Mouse (Mus musculus) retina, postnatal 7 days (tissue): Measurements from ENCODE around the gene Boc.

ENCODE experiments used
- DNase-seq: peaks from one replicate; pipeline ENCODE4 v3.0.0-alpha.2; 2012; ENCODE audit warnings: low read depth, low spot score

The Boc gene

GRCm38 (mm10) chr16:44558471-44559329, at the start of gene Boc:
Gene Boc, minus strand, starts transcription at chr16:44558897.
- DNase-seq, result no peak

GRCm38 (mm10) chr16:44606643-44607042, 47.9 kb upstream of the Boc start:
- DNase-seq, result no peak

GRCm38 (mm10) chr16:44604021-44604616, 45.4 kb upstream of the Boc start:
- no peak for DNase-seq

- no peak for DNase-seq
Measured at GRCm38 (mm10) chr16:44601999-44602794, 43.5 kb upstream of the Boc start.

DNA sequence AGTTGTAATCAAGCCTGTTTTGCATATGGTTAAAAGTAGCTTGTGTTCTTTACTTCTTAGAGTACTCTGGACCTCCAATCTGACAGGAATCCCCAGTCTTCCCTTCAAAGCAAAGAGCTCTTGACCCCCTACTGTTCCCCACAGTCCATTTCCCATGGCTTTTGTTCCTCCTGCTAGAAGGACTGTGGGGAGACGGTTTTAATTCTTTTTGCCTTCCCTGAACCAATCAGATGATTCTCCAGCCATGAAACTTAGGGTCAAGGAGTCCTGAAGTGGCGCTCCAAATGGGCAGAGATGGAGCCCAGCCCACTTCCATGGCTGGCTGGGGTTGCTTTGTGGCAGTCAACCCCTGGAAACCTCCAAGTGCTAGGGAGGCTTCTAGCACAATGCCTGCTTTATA, 42.5 kb upstream of the Boc start:
- no peak for DNase-seq

GRCm38 (mm10) chr16:44597106-44597806, 38.6 kb upstream of the Boc start:
- DNase-seq, result no peak

GRCm38 (mm10) chr16:44589506-44589905, 30.8 kb upstream of the Boc start:
- DNase-seq, result no peak

DNA sequence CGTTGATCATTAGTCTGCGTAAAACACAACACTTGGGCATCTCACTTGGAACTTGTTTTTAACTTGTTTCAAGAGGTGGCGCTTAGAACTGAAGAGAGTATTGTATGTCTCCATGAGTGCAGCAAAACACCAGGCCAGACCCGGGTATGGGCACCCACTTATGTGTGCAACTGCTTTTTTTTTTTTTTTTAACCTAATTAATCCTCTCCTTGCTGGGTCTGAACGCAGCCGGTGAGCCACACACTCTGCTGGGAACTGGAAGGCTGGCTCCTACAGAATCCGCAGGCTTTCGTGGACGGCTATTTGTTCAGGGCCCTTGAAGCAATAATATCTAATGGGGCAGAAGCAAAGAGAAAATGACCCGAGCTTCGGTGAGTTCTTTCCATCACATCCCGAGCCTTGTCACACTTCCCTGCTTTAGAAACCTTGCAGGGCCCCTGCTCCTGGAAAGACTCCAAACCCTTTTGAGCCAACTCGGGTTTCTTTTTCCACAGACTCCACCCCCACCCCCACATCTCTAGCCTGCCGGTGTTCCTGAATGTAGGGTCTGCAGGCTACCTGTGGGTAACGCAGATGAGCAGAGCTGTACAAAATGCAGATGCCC, 20.8 kb upstream of the Boc start:
- DNase-seq, result no peak

- DNase-seq, result no peak
Measured at GRCm38 (mm10) chr16:44578551-44578950, 19.9 kb upstream of the Boc start.

GRCm38 (mm10) chr16:44568056-44568455, 9.4 kb upstream of the Boc start:
- no peak for DNase-seq

GRCm38 (mm10) chr16:44565328-44566210, 6.9 kb upstream of the Boc start:
- no peak for DNase-seq

- no peak for DNase-seq
Measured at GRCm38 (mm10) chr16:44564359-44564758, 5.7 kb upstream of the Boc start.

DNA sequence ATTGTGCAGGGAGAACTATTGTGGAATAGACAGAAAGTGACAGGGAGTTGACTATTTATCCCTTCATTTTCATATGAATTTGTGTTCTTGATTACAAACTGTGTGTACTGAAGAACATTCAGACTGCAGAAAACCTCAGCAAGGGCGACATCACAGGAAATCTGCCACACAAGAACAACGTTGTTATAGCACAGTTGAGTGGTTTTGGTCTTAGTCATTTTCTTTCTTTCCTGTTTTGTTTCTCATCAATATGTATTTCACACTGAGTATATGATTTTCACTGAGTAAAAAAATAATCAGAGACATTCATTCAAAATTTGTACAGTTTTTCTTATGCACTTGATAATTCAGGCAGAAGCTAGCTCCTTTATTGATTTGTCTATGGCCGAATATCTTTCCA, 3.4 kb upstream of the Boc start:
- no peak for DNase-seq

DNA sequence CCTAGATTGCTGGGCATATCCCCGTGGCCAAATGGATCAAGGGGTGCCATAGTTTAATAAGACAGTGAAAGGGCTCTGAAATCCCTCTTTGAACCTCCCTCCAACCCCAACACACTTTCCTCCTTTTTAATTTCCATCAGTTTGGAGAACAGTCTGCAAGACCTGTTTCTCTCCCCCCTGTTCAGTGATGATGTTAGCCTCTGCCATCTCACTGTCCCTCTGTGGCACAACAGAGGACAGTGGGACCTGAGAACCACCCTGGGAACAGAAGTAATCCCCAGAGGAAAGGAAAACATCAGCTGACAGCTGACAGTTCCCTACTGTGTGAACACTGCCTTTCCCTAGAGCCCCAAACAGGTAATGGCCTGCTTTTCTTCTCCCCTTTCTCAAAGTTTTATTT, 1.5 kb upstream of the Boc start:
- DNase-seq, result no peak

DNA sequence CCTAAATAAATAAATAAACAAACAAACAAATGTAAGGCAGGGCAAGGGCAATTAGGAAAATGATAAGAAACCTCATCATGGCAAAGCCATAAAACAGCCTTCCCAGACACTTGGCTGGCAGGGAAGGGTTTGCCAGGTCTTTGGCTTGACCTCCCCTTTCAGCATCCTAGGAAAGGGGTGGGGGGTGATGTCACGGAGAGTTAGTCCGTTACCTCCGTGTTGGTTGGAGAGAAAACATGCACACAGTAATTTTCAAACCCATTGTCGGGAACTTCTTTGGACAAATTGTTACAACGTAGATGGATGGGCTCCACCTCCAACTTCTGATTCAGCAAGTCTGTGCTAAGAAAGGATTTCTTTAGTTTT, 616 bp upstream of the Boc start:
- no peak for DNase-seq

DNA sequence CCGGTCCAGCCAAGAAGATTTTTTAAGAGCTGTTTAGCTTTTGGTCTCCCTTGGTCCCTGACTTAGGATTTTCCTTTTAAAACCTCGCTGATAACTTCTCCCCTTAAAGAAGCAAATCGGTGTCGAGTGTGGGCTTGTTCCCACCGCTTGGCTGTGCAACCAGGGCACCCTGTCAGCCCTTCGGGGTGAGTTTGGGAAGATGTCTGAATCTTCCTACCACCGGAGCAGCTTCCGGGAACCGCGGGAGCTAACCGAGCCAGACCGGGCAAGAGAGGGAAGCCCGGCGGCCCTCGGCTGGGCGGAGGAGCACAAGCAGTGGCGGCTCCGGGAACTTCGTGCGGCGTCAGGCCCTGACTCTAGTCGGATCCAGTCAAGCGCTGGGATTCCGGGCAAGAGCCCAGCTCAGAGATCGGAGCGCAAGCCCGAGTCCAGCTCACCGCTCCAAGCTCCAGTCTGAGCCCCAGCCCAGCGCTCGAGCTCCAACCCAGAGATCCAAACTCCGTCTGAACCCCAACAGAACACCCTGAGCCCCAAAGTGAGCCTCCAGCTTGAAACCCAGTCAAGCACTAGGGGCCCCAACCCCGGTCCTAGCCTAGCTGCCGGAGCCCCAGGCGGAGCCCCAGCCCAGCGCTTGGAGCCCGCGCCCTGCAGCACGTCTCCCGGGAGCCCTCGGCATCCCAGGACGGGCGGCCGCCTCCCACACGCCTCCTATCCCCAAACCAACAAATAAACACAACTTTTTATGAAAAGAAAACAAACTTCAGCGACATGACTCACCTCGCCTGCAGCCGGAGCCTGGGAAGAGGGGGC, 831 bp downstream of the Boc start:
- DNase-seq, result peak; percentile 30

- DNase-seq, result no peak
Measured at GRCm38 (mm10) chr16:44557084-44557483, 1.6 kb downstream of the Boc start.

DNA sequence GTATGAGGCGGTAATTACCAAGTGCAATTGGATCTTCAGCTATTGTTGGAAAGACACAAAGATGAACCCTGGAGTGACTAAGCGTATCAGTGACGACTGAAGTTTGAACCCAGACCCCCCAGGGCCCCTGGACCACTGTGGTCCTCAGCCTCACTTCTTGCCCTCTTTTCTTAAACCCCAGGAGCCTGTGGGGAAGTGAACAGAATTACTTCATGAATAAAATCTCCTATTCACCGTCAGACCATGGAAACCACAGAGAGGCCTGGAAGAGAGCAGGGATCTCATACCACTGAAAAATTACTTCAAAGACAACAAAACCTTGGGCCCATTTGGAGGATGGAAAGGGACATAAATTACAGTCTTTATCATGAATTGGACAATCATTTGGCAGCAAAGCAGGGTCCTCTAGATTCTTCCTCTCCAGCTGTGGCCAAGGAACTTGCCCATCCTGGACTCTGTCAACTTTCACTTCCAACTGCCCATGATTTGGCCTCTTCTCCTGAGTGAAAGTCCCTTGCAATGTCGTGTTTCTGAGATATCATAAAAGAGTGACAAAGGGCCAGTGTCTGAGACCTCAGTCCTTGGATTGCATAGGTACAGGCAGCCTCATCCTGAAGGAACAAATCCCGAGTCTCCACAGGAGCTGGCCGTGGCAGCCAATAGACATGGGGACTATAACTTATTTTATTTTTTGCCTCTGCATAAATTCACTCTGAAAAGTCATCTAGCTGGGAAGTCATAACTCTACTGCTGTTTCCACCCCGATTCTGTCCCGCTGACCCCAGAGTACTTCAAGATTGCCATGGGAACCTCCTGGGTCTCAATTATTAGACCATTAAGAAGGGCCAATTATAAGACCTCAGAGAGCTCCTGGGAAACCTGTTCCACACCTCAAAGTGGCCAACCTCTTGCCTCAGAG, 2.6 kb downstream of the Boc start:
- DNase-seq, result no peak

DNA sequence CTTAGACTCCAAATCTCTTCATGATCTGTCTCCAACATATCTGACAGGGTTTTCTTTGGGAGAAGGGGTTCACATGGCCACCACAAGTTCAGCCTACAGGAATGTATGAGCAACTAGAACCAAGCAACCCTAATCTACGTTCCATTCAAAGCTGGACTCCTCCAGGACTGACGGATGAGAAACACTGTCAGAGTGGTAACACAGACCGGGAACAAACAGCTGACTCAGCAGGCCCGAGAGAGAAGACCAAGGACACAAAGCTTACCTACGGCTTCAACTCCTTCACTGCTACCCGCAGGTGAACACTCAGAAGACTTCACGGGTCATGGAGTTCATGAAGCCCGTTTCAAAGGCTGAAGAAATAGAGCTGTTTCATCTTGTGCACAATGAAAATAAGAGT, 4.8 kb downstream of the Boc start:
- no peak for DNase-seq
